Mouse (Mus musculus) induced T-regulatory cell, adult 2 months (primary cell): ENCODE results near the gene Lrrc74a.

Experiments
- DNase-seq: peaks from one replicate; pipeline ENCODE4 v3.0.0-alpha.2; 2012; ENCODE audit warnings: low read depth

Lrrc74a gene

DNA sequence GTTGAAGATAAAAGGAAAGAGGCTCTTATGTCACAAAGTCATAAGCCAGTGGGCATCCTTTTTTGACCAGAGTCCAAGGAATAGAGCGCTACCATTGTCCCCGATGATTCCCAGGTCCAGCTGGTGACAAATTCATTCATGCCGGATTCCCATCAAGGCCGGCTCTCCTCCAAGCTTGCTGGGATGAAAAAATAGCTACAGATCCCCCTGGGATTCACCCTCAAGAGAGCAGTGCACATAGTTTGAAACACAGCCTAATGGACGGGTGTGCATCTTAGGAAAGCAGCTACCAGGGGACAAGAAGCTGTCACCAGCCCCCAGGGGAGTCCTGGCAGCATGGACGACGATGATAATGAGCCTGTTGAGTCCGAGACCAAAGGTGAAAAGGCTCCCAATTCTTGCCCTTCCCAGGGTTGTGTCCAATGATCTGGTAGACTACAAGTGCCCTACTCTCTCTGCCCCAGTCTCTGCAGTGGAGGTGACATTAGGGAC is at the start of gene Lrrc74a:
Lrrc74a (plus strand) TSS at position 51 of the 492 bp plus-strand sequence.
- no peak for DNase-seq

DNA sequence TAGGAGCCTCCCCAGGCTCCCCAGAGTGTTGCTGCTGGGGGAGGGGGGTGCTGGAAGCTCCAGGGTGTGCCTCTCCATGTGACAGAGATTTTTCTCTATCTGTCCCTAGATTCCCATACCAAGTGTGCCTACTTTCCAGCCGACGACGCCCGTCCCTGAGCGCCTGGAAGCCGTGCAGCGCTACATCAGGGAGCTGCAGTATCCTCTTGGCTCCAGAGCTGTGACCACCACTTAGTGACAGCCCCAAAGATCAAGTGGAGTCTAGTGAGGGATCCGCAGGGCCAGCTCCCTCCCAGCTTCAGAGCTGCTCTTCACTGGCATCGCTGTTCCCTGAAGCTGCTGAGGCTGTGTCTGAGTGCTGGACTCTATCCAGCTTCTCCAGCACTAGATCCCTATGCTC is 48.9 kb upstream of the Lrrc74a start:
- DNase-seq, result no peak

DNA sequence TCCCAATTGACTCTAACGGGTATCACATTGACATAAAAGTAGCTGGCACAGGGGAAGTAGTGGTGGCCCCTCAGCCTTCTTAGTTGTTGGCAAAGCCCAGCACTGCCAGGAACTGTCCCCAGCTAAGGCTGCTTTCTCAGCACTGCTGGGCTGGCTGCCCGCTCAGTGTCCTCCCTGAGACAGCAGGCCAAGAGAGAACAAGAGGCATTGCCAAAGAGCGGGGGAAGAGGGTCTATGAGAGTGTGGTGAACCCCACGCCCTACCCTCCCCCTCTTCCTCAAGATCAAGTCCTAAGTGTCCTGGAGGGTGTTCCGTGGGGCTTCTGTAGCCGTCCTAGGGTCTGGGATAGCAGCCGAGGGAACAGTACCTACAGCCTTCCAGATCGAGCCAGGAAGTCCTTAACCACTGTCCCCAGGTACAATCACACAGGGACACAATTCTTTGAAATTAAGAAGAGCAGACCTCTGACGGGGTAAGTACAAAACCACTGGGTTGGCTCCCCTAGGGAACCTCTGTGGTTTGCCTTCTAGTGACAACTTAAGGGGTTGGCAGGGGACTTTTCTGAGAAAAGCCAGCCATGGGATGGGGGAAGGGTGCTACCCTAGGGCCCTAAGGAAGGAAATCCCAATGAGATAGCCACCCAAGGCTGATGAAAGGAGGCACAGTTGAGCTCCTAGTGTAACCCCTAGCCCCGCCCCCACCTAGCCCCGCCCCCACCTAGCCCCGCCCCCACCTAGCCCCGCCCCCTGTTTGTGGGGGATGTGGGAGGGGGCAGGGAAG is 47.4 kb upstream of the Lrrc74a start:
- DNase-seq, result peak; percentile 71

DNA sequence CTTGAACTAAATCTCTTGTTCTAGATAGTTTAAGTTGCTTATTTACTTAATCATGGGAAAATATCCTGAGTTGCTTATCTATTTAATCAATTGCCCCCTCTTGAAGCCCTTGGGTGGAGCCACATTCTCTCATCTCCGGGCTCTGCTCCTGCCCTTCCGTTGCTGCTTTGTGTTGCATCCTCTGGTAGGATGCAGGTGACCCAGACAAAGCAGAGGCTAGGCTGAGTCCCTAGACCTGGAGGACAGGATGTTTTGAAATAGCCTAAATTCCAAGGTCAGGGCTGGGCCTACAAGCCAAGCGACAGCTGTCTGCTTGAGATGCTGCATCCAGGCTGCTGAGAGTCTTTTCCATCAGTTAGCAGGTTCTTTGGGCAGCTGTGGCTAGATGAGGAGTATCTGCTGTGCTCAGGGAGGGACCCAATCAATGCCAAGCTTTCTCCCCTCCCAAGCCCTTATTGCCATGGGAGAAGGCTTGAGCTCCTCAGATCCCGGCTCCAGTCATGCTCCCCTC is 46.7 kb upstream of the Lrrc74a start:
- DNase-seq, result peak; percentile 28

DNA sequence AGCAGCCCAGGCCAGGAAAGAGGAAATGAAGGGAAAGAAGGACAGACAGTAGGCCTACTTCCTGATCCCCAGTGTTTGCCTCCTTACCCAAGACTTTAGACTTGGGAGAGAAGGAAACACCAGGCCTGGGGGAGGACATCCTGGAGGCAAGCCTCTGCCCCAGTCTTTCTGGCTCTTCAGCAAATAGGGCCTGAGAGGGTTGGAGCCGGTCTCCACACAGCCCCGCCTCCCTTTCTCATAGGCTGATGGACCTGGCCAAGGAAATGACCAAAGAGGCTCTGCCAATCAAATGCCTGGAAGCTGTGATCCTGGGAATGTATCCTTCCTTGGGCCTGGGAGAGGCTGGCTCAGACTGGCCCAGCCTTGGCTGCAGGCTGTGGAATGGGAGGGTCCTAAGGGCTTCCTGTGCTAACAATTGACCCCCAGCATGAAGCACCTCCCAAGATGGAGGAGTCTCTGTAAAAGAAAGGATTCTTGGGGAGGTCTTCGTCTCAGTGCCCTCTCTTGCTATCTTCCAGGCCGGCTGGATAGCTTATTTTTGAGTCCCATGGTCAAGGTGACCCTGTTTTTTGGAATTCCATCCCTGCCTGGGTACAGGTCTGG is 46.1 kb upstream of the Lrrc74a start:
- no peak for DNase-seq

DNA sequence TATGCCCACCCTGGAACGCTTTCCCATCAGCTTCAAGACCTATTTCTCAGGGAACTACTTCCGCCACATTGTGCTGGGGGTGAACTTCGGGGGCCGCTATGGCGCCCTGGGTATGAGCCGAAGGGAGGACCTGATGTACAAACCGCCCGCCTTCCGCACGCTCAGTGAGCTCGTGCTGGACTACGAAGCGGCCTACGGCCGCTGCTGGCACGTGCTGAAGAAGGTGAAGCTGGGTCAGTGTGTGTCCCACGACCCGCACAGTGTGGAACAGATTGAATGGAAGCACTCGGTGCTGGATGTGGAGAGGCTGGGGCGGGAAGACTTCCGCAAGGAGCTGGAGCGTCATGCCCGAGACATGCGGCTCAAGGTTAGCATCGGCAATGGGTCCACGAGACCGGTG is 45.3 kb upstream of the Lrrc74a start:
- DNase-seq, result no peak

DNA sequence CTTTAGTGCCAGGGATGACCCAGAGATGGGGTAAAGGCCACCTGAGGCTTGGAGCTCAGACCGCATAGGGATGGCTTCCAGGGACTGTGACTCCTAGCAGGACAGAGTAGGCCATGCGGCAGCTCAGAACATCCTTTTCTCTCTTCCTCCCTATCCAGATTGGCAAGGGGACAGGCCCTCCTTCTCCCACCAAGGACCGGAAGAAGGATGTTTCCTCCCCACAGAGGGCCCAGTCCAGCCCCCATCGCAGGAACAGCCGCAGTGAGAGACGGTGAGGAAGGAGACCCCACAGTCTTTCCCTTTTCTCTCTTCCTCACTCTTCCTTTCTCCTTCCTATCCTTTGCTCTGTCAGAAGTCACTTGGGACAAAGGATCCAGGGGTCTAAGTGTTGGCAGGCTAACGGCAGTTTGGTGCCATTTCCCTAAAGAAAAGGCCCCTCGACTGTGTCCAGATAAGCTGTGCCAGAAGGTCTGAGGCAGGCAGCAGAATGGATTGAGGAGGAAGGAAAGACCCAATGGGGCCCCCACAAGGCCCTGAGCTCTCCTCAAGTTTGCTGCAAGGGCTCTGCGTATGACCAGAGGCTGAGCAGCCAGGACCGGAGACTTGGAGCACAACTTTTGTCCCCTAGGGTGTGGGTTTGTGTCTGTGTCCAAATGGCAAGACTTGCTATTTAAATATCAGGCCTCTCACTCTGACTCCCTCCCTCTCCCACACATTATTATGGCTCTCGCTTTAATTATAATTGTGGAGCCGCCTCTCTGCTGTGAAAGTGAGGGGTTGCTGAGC is 43.3 kb upstream of the Lrrc74a start:
- DNase-seq, result no peak

DNA sequence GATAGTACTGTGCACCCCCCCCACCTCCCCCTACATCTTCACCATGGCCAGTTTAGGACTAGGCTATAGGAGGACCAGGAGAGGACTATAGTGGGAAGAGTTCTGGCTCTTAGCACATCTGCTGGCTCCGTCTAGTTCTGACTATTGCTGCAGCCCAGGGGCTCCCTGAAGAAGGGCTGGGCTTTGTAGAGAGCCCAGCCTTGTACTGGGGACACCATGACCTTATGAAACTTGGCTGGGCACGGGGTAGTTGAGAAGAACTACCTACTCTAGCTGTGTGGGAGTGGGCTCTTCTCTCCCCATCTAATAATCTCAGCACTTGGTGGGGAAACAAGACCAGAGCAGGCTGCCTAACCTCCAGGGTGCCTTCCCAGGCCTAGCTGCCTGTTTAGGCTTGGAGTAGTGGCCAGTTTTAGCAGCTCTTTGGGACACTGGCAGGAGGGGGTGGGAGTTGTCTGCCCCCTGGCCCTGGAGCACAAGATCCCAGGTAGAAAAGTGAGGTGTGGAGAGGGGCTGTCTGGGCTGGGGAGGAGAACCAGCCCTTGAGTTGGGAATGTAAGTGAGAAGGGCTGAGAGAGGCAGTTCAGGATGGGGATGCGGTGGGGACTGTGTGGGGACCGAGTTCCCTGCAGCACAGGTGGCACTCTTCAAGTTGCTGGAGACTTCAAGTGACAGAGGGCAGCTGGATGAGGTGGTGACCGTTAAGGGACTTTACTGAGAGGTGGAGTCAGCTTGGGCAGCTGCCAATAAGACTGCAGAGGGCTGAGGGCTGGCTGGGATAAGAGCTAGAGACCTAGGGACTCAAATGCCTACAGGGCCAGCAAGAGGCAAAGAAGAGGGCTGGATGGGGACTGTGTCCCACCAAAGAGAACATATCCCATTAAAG is 41.5 kb upstream of the Lrrc74a start:
- peak; percentile 27 for DNase-seq

DNA sequence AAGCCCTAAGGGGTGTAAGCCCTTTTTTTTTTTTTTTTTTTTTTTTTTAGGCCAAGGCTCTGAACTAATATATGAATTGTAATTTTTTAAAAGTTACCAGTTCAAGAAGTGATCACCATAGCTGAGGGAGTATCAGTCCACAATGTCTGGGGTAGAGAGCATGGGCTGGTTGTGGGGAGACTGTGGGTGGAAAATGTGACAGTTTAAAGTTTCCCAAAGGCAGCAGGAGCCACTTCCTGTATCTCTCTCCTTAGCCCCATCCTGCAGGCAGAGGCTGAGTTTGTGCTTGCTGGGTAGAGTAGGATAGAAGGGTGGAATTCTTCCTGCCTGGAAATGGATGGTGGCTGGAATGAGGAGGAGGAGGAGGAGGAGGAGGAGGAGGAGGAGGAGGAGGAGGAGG is 40.8 kb upstream of the Lrrc74a start:
- DNase-seq, result peak; percentile 59

DNA sequence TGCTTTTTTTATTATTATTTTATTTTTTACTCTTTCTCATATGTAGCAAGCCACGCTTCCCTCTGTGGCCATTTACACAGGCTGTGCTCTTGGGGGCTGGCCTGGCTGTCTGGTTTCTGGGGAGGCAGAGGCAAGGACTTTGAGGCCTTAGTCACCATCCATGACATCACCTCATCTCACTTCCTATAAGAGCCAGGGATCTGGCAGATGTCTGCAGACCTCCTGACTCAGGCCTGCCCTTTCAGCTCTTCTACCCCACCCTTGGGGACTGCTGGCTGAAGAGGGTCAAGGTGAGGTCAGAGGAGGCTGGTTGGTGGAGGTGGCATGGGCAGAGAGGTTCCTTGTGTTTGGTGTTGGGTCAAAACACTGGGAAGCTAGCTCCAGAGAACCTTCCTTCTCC is 39.7 kb upstream of the Lrrc74a start:
- DNase-seq, result no peak

DNA sequence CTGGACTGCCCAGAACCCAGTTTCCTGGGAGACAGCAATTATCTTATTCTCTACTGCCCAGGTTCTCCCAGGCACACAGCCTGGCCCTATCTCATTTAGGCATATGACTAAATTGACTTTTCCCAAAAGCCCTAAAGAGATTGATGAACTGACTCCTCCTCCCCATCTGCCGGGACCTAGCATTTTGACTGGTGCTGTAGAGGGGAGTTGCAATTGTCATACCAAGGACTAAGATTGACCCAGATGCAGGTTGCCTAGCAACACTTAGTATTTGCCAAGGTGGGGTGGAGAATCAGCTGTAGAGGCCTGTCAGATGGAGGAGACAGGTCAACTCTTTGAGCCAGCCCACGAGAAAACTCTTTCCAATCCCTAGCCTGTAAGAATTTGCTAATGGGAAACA is 36.2 kb upstream of the Lrrc74a start:
- DNase-seq, result no peak

DNA sequence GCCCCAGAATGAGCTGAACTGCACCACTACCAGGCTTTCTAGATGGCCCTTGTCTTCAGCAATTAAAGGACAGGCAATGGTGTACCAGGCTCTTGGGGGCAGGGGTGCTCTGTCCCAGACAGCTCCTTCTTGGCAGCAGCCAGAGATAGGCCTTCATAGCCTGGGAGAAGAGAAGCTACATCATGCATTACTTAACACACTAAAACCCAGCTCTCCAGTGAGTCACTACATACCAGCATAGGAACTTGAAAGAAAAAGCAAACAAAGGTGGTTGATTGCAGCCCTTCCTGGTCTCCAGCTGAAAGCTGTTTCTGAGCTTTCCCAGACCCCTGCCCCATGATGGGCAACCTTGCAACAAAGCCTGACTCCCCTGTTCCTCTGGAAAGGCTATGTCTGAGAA is 35.6 kb upstream of the Lrrc74a start:
- no peak for DNase-seq

DNA sequence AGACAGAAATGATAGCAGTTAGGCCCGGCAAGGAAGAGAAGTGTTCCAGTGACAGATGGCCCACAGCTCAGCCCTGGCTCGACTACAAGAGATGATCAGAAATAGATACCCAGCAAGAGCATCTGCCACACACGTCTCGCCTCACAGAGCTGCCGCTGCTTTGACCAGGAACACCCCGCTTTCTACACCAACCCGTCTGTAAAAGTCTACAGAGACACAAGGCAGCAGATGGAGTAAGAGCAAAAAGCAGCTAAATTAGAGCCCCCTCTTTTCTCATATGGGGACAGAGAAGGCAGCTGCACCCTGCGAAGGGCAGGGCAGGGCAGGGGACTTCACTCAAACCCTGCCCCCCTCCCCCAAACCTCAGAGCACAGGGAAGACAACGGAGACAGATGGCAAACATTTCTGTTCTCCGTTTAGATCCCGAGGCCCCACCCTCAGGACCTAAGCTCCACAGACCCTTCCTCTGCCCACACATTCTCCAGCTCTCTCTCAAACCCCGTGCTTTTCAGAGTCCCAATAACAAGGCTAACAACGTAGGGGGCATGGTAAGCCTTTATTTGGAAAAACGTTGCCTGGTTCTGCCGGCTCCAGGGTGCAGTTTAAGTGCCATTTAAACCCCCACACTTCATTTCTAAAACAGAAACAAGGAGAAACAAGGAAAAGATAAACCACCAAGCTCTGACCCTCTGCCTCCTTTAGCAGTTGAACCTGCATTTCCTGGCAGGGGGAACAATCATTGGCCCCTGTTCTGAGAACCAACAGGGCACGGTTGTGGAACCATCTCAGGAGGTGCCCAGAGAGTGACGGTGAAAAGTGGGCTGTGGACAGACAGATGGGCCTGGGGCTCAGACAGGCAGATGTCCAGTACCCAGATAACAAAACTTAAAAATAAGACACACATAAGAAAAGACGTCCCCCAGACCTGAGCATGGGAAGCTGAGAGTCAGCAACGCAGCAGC is 33.9 kb upstream of the Lrrc74a start:
- no peak for DNase-seq

DNA sequence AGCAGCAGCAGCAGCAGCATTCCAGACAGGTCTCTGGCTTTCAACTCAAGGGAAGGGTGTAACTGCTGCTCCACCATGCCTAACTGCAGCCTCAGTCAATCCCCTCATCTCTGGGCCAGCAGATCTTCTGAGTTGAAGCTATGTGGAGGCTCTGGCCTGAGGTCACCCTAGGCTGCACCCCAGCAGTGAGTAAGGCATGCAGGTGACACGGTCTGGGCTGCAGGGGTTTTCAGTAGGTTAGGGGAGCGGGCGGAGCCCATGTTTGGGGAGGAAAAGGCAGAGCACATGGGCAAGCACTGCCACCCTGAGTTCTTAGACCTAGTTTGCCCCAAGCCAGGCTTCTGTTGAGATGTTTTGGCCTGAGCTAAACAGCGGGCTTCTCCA is 33.2 kb upstream of the Lrrc74a start:
- DNase-seq, result no peak

DNA sequence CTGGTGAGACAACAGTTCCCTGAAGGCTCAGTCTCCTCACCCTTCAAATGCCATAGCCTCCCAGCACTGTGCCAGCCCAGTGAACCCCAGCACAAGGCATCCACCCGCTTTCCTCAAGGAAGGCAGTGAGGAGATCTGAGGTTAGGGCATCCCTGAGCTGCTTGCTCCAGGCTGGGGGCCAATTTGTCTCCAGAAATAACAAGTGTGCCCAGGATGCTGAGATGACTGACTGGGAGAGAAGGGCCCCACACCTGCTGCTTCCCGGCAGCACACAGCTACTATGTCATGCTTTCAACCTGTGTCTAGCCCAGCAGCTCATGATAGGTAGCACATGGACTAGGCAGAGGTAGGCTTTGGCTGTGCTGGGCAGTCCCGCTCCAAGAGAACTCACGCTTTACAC is 32.7 kb upstream of the Lrrc74a start:
- DNase-seq, result no peak

DNA sequence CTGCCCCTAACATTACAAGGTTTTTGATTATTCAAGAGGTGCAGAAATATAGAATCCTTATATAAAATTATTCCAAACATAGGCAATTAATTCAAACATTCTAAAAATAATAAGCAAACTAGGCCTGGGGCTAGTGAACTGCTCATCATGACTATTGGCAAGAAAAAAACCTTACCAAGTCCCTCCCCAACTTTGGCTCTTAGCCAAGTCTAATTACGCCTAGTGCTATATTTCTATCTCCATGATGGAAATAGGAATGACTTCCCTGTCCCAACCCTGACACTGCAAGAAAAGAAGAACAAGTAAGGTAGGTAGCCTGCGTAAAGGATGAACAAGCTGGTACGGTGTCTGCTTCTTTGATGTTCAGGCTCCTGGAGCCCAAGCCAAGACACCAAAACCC is 31.5 kb upstream of the Lrrc74a start:
- no peak for DNase-seq

DNA sequence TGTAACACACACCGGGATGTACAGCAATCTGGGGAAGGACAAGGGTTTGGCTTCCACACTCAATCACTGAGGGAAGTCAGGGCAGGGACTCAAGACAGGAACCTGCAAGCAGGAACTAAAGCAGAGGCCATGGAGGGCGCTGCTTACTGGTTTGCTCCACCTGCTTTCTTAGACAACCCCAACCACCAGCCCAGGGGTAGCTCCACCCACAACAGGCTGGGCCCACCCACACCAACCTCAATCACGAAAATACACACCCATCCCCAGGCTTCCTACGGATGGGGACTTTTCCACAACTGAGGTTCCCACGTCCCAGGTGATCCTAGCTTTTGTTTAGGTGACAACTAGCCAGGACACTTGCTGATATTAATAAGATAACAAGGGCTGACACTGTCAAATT is 28.3 kb upstream of the Lrrc74a start:
- no peak for DNase-seq

DNA sequence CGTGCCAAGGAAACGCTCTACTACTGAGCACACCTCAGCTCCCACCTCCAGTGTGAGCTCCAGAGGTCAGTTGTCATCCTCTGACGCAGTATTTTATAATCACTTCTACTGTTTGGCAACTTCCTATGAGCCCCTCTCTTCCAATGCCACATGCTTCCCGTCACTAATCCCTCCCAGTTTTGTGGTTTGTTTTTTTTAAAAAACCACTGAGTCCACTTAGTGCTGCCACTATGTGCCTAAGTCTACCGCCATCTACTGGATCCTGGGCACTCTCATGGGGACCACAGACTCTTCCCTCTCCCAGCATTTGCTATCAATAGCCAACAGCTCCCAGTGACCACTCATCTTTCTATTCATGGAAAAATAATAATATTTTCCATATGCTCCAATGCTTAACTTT is 20.1 kb upstream of the Lrrc74a start:
- DNase-seq, result peak; percentile 14

DNA sequence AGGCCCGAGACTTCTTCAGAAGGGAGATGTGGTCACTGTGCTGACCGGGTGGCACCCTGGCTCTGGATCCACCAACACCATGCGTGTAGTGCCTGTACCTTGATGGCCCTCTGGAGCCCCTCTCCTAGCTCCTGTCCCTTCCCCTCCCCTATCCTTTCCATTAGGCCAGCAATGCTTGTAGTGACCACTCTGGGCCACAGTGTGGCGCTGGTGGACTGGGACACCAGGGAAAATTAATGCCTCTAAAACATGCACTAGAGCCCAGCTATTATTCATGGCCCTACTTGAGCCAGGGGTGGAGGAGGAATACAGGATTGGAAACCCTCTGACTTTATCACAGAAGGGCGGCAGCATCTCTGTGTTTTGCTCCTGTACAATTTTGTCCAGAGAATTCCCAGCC is 18.8 kb upstream of the Lrrc74a start:
- DNase-seq, result peak; percentile 67

DNA sequence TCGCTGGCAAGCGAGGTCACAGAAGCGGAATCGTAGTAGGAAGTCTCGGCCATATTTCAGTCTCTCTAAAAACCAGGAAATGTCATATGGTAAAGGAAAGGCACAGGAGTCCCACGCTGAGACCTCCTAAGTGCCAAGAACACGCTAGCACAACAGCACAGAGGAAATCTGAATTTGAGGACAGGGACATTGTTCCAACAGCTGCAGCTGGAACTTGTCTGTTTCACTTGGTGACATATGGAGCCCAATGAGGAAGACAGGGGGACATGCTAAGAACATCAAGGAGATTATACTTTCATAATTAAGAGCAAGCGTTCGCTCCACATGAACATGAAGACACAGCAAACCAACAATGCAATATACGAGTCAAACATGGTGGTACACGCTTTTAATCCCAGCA is 17.2 kb upstream of the Lrrc74a start:
- DNase-seq, result no peak
